10 mouse cellular contexts compared by ENCODE assay signal in the genomic region with DNA sequence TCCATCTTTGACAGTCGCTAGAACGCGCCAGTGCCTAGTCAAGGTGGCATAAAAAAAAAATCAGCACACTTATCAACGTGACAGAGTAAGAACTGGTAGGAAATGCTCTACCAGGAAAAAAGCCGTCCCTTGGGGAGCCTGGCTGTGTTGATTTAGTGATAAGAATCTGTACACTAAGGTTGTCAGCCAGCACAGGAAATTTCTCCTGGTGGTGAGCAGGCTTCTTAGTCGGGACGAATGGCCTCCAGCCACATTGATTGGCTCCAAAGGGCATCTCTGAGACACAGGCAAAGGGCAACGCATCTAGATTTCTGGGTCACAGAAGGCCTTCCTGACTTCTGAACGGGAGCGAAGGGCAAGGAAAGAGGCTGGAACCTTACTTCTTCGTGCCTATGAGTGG. TPM values are rescaled to one million over a fixed set of nuclear protein-coding genes. Genes with fewer than 3 reads are reported as not detected.
A peak's percentile ranks its signal among the peaks of the same experiment; 100 is the strongest.
DNase-seq lines count a peak whose midpoint lies in the region; ATAC-seq and TF ChIP-seq lines count a peak whose summit lies in the region.
"Had no signal": no experiment of that assay in that cellular context is flagged by ENCODE, and none has a peak within 500 bp of the region (broad histone marks: within the 10 kb centered on the region; RNA-seq: fewer than 3 reads in every experiment).

No protein-coding gene starts in this region.

- no peak overlapping the region for H3K9ac ChIP-seq in kidney, embryonic 15.5 days
- H3K9ac ChIP-seq in intestine, embryonic 15.5 days = no peak overlapping the region
- H3K9ac ChIP-seq in lung, embryonic 16.5 days (ENCODE audit: low read length) = no peak overlapping the region
- H3K9ac ChIP-seq in hindbrain, embryonic 14.5 days = no peak overlapping the region

- H3K27me3 ChIP-seq in kidney, embryonic 15.5 days = no peaks in the 10 kb centered on the region
- no peaks in the 10 kb centered on the region for H3K27me3 ChIP-seq in intestine, embryonic 15.5 days (replicated peaks)
- H3K27me3 ChIP-seq in lung, embryonic 16.5 days (ENCODE audit: control insufficient read depth, insufficient read depth, low read depth, low read length) = no peaks in the 10 kb centered on the region
- no peaks in the 10 kb centered on the region for H3K27me3 ChIP-seq in thymus, adult 2 months (ENCODE audit: control insufficient read depth, insufficient read depth, low read length)
- H3K27me3 ChIP-seq in hindbrain, embryonic 14.5 days (ENCODE audit: control insufficient read depth, insufficient read depth, low read length) = no peaks in the 10 kb centered on the region

- no peaks in the 10 kb centered on the region for H3K36me3 ChIP-seq in kidney, embryonic 15.5 days
- no peaks in the 10 kb centered on the region for H3K36me3 ChIP-seq in intestine, embryonic 15.5 days
- no peaks in the 10 kb centered on the region for H3K36me3 ChIP-seq in lung, embryonic 16.5 days (ENCODE audit: control insufficient read depth, insufficient read depth, low read length)
- no peaks in the 10 kb centered on the region for H3K36me3 ChIP-seq in thymus, adult 2 months (ENCODE audit: control insufficient read depth, insufficient read depth, low read length)
- no peaks in the 10 kb centered on the region for H3K36me3 ChIP-seq in hindbrain, embryonic 14.5 days (replicated peaks; ENCODE audit: control insufficient read depth, insufficient read depth)
- H3K36me3 ChIP-seq: forebrain, embryonic 10.5 days had no signal

- peaks cover 7% of the 10 kb centered on the region; the same call in 1 of the 2 replicates for H3K4me1 ChIP-seq in kidney, embryonic 15.5 days
- H3K4me1 ChIP-seq in intestine, embryonic 15.5 days (replicated peaks) = peaks cover 10% of the 10 kb centered on the region; the same call in 1 of the 2 replicates
- H3K4me1 ChIP-seq in lung, embryonic 16.5 days (replicated peaks; ENCODE audit: control insufficient read depth, insufficient read depth, low read length) = no peaks in the 10 kb centered on the region
- peaks cover 3% of the 10 kb centered on the region for H3K4me1 ChIP-seq in thymus, adult 2 months (replicated peaks; ENCODE audit: control insufficient read depth, insufficient read depth, low read length)
- no peaks in the 10 kb centered on the region for H3K4me1 ChIP-seq in hindbrain, embryonic 14.5 days (replicated peaks; ENCODE audit: control insufficient read depth, insufficient read depth, low read length)
- H3K4me1 ChIP-seq: forebrain, embryonic 10.5 days had no signal

- no peak for ATAC-seq in kidney, embryonic 15.5 days (replicated peaks; ENCODE audit: low FRiP score)
- peak; percentile 84 for ATAC-seq in intestine, embryonic 15.5 days
- ATAC-seq in lung, embryonic 16.5 days (ENCODE audit: low read depth) = peak; percentile 76; the same call in 1 of the 2 replicates
- ATAC-seq in hindbrain, embryonic 14.5 days (ENCODE audit: low FRiP score) = no peak

- no peak overlapping the region for H3K4me3 ChIP-seq in kidney, embryonic 15.5 days (replicated peaks)
- H3K4me3 ChIP-seq in intestine, embryonic 15.5 days (replicated peaks) = no peak overlapping the region
- H3K4me3 ChIP-seq in lung, embryonic 16.5 days (ENCODE audit: low read length) = no peak overlapping the region
- H3K4me3 ChIP-seq in thymus, adult 2 months (ENCODE audit: control insufficient read depth, insufficient read depth, low read length) = no peak overlapping the region
- no peak overlapping the region for H3K4me3 ChIP-seq in hindbrain, embryonic 14.5 days (replicated peaks; ENCODE audit: low read length)
- H3K4me3 ChIP-seq: forebrain, embryonic 10.5 days had no signal

- DNase-seq in kidney, adult 11 months = peak; percentile 61
- DNase-seq in MN1 (ENCODE audit: low spot score) = peak; percentile 50
- no peak for DNase-seq in thymus, adult 2 months
- no peak for DNase-seq in cerebellum, postnatal 25 days
- DNase-seq in hindbrain, embryonic 14.5 days (ENCODE audit: low spot score) = no peak
- DNase-seq: gastrocnemius, postnatal 14 days had no signal

- TF ChIP-seq CTCF in thymus, adult 2 months (IDR thresholded peaks at IDR 0.05; ENCODE audit: borderline replicate concordance, control insufficient read depth, extremely low read depth, insufficient read depth, low read length, poor library complexity) = no peak

- H3K9me3 ChIP-seq in kidney, embryonic 15.5 days (replicated peaks) = no peaks in the 10 kb centered on the region
- H3K9me3 ChIP-seq in intestine, embryonic 15.5 days = no peaks in the 10 kb centered on the region
- no peaks in the 10 kb centered on the region for H3K9me3 ChIP-seq in lung, embryonic 16.5 days (ENCODE audit: control insufficient read depth, low read length)
- no peaks in the 10 kb centered on the region for H3K9me3 ChIP-seq in hindbrain, embryonic 14.5 days (ENCODE audit: control insufficient read depth, low read length)
- H3K9me3 ChIP-seq: forebrain, embryonic 10.5 days had no signal

- WGBS in kidney, embryonic 15.5 days = 37% methylated on average over 11 of the region's 11 CpGs
- WGBS in intestine, embryonic 15.5 days = 40% methylated on average over 11 of the region's 11 CpGs
- 25% methylated on average over 11 of the region's 11 CpGs for WGBS in lung, embryonic 16.5 days
- WGBS in thymus, adult 2 months = 57% methylated on average over 11 of the region's 11 CpGs
- 81% methylated on average over 11 of the region's 11 CpGs for WGBS in hindbrain, embryonic 14.5 days

- no peak overlapping the region for H3K4me2 ChIP-seq in kidney, embryonic 15.5 days
- no peak overlapping the region for H3K4me2 ChIP-seq in intestine, embryonic 15.5 days (replicated peaks)
- H3K4me2 ChIP-seq in lung, embryonic 16.5 days (ENCODE audit: low read depth, low read length) = no peak overlapping the region
- no peak overlapping the region for H3K4me2 ChIP-seq in hindbrain, embryonic 14.5 days (replicated peaks)

- no peak overlapping the region for H3K27ac ChIP-seq in kidney, embryonic 15.5 days
- peak overlapping the region; percentile 59 for H3K27ac ChIP-seq in intestine, embryonic 15.5 days
- no peak overlapping the region for H3K27ac ChIP-seq in lung, embryonic 16.5 days (ENCODE audit: low read length)
- H3K27ac ChIP-seq in thymus, adult 2 months (ENCODE audit: control insufficient read depth, insufficient read depth, low read length) = no peak overlapping the region
- no peak overlapping the region for H3K27ac ChIP-seq in hindbrain, embryonic 14.5 days
- H3K27ac ChIP-seq: forebrain, embryonic 10.5 days had no signal

- TF ChIP-seq POLR2A in thymus, adult 2 months (IDR thresholded peaks at IDR 0.05; ENCODE audit: control insufficient read depth, extremely low read depth, insufficient read depth, low read length, poor library complexity) = no peak

RNA-seq across cellular contexts. Expression of a gene that starts 19.1 kb away (rescaled TPM):
- polyA plus RNA-seq in kidney, embryonic 15.5 days (2015; fragmentation: Nextera tagmentation; extraction: Ambion mirVana) = 19.9 and 24.0 TPM in 2 replicates
- 17.5 and 21.3 TPM in 2 replicates for polyA plus RNA-seq in intestine, embryonic 15.5 days (2015; fragmentation: Nextera tagmentation; extraction: Ambion mirVana)
- 20.6 and 22.2 TPM in 2 replicates for polyA plus RNA-seq in lung, embryonic 16.5 days (2015; fragmentation: Nextera tagmentation; extraction: Ambion mirVana)
- polyA plus RNA-seq in thymus, adult 2 months (2012; rRNA removed) = 12.4 and 13.1 TPM in 2 replicates
- polyA plus RNA-seq in hindbrain, embryonic 14.5 days (2014; fragmentation: Nextera tagmentation; extraction: Ambion mirVana) = 34.4 and 36.5 TPM in 2 replicates

Comparison
In these comparisons a context has a peak if more than half of its experiments do, and no peak if none do; other contexts are left out.
1. DNase-seq: peak in kidney, adult 11 months (single experiment) and MN1 (single experiment); none in thymus, adult 2 months (single experiment), cerebellum, postnatal 25 days (0 of 2) and hindbrain, embryonic 14.5 days (single experiment).
2. ATAC-seq: peak in intestine, embryonic 15.5 days (single experiment) and lung, embryonic 16.5 days (single experiment); none in kidney, embryonic 15.5 days (single experiment) and hindbrain, embryonic 14.5 days (single experiment).